Mouse (Mus musculus) intestine, embryonic 16.5 days (tissue): ENCODE data around the gene Eef1akmt2. TPM values are rescaled to one million over a fixed set of nuclear protein-coding genes. Genes with fewer than 3 reads are reported as not detected.

Source experiments
- ATAC-seq: fragments of 200-750 bp; cut with Nextera tagmentation; 2 replicates; pipeline ENCODE4 v1.8.0; 2017; ENCODE audit warnings: moderate TSS enrichment, moderate library complexity
- H3K27ac ChIP-seq: fragments of 300-500 bp; sonication (generic); 2 replicates; pipeline ENCODE4 v1.5.1; 2014; ENCODE audit warnings: mild to moderate bottlenecking, low read length
- H3K27me3 ChIP-seq: fragments of 300-500 bp; sonication (generic); replicated peaks from 2 replicates; pipeline ENCODE4 v1.6.1; 2014; ENCODE audit warnings: low read length, control low read depth, mixed read lengths; ENCODE audit not compliant: control insufficient read depth, insufficient read depth
- H3K36me3 ChIP-seq: fragments of 300-500 bp; sonication (generic); 2 replicates; pipeline ENCODE4 v1.6.1; 2014; ENCODE audit warnings: low read length, control low read depth; ENCODE audit not compliant: control insufficient read depth, insufficient read depth
- H3K4me1 ChIP-seq: fragments of 300-500 bp; sonication (generic); 2 replicates; pipeline ENCODE4 v1.6.1; 2014; ENCODE audit warnings: low read length, control low read depth, mixed read lengths; ENCODE audit not compliant: control insufficient read depth, insufficient read depth
- H3K4me2 ChIP-seq: fragments of 300-500 bp; sonication (generic); 2 replicates; pipeline ENCODE4 v1.6.1; 2014; ENCODE audit warnings: low read depth, low read length, control low read depth
- H3K4me3 ChIP-seq: fragments of 300-500 bp; sonication (generic); 2 replicates; pipeline ENCODE4 v1.5.1; 2014; ENCODE audit warnings: mild to moderate bottlenecking, low read length
- H3K9ac ChIP-seq: fragments of 300-500 bp; sonication (generic); 2 replicates; pipeline ENCODE4 v1.6.1; 2014; ENCODE audit warnings: low read depth, low read length
- H3K9me3 ChIP-seq: fragments of 300-500 bp; sonication (generic); 2 replicates; pipeline ENCODE4 v1.6.1; 2016; ENCODE audit warnings: low read length, control low read depth; ENCODE audit not compliant: control insufficient read depth
- WGBS: fragments of 180-500 bp; shearing (Covaris S2); extraction: QIAGEN DNeasy Blood & Tissue Kit; methylation state at CpG from one replicate; pipeline ENCODE4 v1.1.7; 2014; 5-methylcytosine and 5-hydroxymethylcytosine counted together
- polyA plus RNA-seq: library from polyadenylated mRNA; unstranded; fragments of >200 nt; fragmentation: Nextera tagmentation; extraction: Ambion mirVana; gene quantifications from 2 replicates; pipeline ENCODE4 v1.2.1, GENCODE M21; 2015

The Eef1akmt2 gene
- polyA plus RNA-seq, 1 experiment from 2014 or later: 52.1 TPM

DNA sequence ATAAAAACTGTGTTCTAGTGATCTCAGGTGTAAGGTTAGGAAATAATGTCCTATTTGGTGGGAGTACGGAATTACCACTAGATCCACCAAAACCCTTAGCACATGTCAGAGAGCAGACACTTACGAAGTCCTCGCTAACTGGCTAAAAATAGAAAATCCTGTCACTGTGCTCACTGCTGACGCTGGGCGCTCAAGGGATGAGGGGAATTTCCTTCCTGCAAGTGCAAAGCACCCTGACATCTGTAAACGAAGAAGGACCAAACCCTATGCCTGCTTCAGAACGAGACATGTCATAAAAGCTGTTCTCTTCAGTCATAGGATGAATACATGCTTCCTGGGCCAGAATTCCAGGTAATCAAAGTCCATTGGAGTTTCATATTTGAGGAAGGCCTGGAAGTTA is 66.5 kb downstream of the Eef1akmt2 start:
- H3K4me1 ChIP-seq: peaks cover 54% of the 10 kb centered on the region

DNA sequence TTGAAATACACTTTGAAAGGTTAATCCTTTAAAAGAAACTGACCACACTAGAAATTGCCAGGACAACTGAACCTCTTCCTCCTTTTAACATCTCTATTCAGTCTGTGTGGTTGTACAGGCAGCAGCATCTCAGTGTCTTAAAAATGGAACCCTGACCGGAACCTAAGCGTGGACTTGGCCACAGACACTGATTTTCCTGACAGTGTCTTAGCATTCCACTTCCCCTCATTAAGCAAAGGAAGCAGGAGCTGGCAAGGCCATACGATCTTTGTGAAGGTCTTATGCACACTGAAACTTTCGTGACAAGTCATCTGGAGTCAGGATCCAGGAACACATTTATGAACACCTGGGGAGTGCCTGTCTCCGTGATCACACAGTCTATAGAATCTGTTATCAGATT is 68.4 kb downstream of the Eef1akmt2 start:
- Histone ChIP-seq H3K4me2 (no peak overlapping the region), H3K9me3 (no peaks in the 10 kb centered on the region), H3K4me1 (peaks cover 56% of the 10 kb centered on the region), H3K27ac (no peak overlapping the region), H3K27me3 (no peaks in the 10 kb centered on the region), H3K36me3 (no peaks in the 10 kb centered on the region; the same call in 1 of the 2 replicates), H3K4me3 (no peak overlapping the region), H3K9ac (no peak overlapping the region)
- ATAC-seq: no peak
- 78% methylated on average over 5 of the region's 5 CpGs for WGBS

More for the DNA sequence above, 66.5 kb downstream of the Eef1akmt2 start:
- H3K27me3 ChIP-seq: no peaks in the 10 kb centered on the region
- 0 out of 2 replicates have a peak overlapping the region, but pooled peaks have one; percentile 0 for H3K4me2 ChIP-seq
- ATAC-seq: peak; percentile 49; the same call in 1 of the 2 replicates
- H3K9ac ChIP-seq: no peak overlapping the region
- 30% methylated on average over 7 of the region's 7 CpGs for WGBS
- H3K4me3 ChIP-seq: no peak overlapping the region
- no peaks in the 10 kb centered on the region for H3K36me3 ChIP-seq
- H3K27ac ChIP-seq: peak overlapping the region; percentile 71
- no peaks in the 10 kb centered on the region for H3K9me3 ChIP-seq

DNA sequence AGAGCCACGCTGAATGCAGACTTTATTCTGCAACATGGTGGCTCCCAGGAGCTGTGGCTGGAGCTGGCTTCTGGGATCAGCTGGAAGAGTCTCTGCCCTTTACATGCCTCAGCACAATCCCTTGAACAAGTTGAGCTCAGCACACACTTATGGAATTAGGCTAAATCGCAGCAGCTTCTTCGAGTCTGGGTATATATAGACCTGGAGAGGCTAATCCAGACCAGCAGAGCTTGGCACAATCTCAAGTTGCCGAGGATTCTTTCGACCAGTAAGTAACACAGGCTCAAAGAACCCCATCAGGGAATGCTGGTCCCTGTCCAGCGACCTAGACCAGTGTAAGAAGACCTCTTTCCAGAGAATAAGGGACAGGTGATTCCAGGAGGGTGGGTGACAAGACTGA is 70.6 kb downstream of the Eef1akmt2 start:
- Histone ChIP-seq H3K36me3 (no peaks in the 10 kb centered on the region; the same call in 1 of the 2 replicates), H3K4me3 (no peak overlapping the region), H3K9me3 (no peaks in the 10 kb centered on the region), H3K27ac (peak overlapping the region; percentile 3; the same call in 1 of the 2 replicates), H3K4me2 (no peak overlapping the region), H3K27me3 (no peaks in the 10 kb centered on the region), H3K9ac (no peak overlapping the region), H3K4me1 (peaks cover 43% of the 10 kb centered on the region)
- ATAC-seq: no peak
- WGBS: 48% methylated on average over 6 of the region's 6 CpGs

DNA sequence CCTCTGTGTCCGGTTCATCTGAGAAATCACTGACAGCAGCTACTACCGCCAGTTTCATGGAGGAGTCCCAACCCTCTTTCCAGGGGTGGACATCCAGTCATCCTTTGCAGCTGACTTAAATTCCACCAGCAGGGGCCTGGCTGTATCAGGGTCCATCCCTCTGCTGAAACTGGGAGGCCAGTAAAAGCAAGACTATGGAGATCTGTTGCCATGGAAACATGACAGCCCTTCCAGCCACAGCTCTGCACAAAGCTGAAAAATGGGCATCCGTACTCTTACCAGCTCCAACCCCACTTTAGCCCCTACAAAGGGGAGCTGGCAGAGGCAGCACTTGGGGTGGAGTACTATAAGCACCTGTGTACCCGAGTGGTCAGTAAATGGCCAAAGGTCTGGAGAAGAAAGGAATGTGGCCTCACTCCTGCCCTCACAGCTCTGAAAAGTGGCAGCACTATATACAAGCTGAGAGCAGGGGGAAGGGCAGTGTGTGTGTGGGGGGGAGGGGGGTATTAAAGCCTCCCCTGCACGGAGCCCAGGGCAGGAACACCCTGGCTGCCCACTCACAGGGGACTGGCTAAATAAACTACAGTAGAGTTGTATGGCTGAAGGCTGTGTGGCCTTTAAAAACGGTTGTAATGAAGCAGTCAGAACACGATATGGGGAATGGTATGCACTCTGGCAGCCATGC is 71.2 kb downstream of the Eef1akmt2 start:
- 36% methylated on average over 7 of the region's 7 CpGs for WGBS
- ATAC-seq: no peak
- Histone ChIP-seq H3K9ac (no peak overlapping the region), H3K9me3 (no peaks in the 10 kb centered on the region), H3K4me2 (no peak overlapping the region), H3K36me3 (no peaks in the 10 kb centered on the region; the same call in 1 of the 2 replicates), H3K4me1 (peaks cover 39% of the 10 kb centered on the region), H3K27me3 (no peaks in the 10 kb centered on the region), H3K27ac (peak overlapping the region; percentile 38), H3K4me3 (no peak overlapping the region)

DNA sequence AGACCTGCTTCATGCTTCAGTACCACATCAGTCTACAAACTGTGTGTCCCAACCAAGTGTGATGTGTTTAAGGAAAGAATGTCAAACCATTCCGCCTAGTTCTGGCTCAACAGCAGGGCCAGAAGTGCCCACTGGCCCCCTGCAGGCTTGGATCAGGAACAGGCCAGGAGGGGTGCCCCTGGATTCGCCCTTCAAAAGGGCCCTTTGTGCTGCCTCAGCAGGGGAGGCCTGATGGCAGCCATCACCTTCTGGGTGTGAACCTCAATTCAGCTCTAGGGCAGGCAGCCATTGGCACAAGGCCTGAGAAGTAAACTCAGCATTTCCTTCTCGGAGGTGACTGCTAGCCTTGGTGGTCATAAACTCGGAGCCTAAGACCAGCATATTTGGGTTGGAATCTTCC is 71.9 kb downstream of the Eef1akmt2 start:
- H3K9me3 ChIP-seq: no peaks in the 10 kb centered on the region
- 0 out of 2 replicates have a peak, but pooled peaks have one; percentile 10 for ATAC-seq
- WGBS: 41% methylated on average over 4 of the region's 4 CpGs
- H3K27ac ChIP-seq: peak overlapping the region; percentile 38
- peaks cover 33% of the 10 kb centered on the region for H3K4me1 ChIP-seq
- H3K36me3 ChIP-seq: no peaks in the 10 kb centered on the region; the same call in 1 of the 2 replicates
- no peak overlapping the region for H3K4me3 ChIP-seq
- no peaks in the 10 kb centered on the region for H3K27me3 ChIP-seq
- no peak overlapping the region for H3K4me2 ChIP-seq
- H3K9ac ChIP-seq: no peak overlapping the region

DNA sequence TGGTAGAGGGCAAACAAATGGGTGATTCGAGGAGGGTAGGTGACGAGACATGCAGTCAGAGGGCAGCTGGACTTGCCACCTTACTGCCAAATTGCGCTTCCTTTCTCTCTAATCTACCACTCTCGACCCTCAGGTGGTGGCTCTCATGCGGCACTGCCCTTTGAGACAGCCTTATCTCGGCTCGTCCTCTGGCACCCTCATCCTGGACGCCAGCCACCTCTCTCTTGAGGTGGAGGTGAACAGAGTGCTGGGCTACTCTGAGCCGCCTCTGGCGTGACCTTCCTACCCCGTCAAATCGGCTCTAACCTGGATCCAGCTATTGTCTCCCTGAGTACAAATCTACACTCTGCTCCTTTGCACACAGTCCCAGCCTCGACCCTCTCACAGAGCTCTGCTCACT is 73.8 kb downstream of the Eef1akmt2 start:
- Histone ChIP-seq H3K36me3 (no peaks in the 10 kb centered on the region; the same call in 1 of the 2 replicates), H3K9me3 (no peaks in the 10 kb centered on the region), H3K4me3 (no peak overlapping the region), H3K27ac (no peak overlapping the region), H3K4me1 (peaks cover 26% of the 10 kb centered on the region), H3K9ac (no peak overlapping the region), H3K4me2 (no peak overlapping the region), H3K27me3 (no peaks in the 10 kb centered on the region)
- 87% methylated on average over 13 of the region's 13 CpGs for WGBS
- peak; percentile 38; the same call in 1 of the 2 replicates for ATAC-seq

DNA sequence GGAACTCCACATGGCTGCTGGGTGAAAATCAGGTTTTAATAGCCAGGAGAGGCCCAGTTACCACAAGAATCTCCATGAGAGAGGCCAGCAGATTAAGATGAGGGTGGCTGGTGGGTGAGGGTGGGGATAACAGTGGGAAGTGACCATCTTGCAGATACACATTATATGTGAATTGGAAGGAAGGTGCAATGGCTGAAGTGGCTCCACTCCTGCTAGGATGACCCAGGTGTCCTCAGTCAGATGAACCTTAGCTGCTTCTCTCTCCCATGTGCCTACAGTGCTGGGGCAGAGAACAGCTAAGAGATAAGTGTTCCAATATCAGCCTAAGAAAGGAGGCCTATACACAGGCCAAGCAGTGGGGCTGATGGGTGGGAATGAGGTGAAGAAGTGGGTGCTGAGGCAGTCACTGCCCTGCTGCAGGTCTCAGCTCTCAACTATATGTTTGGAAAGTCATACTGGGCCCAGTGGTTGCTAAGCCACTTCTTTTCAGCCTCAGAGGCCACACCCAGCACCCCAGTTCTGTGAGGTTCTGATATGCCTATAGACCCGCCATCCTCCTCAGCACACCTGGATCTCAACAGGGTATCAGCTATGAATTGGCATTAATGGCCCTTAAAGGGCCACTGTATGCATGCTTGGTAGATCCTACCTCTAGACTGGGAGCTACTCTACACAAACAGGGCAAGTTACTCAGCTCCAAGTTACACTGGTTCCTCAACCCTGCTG is 74.6 kb downstream of the Eef1akmt2 start:
- no peak overlapping the region for H3K4me3 ChIP-seq
- WGBS: 81% methylated on average over 1 of the region's 1 CpGs
- H3K4me1 ChIP-seq: peaks cover 26% of the 10 kb centered on the region
- no peak overlapping the region for H3K9ac ChIP-seq
- peak; percentile 41 for ATAC-seq
- no peak overlapping the region for H3K4me2 ChIP-seq
- no peaks in the 10 kb centered on the region; the same call in 1 of the 2 replicates for H3K36me3 ChIP-seq
- H3K9me3 ChIP-seq: no peaks in the 10 kb centered on the region
- no peak overlapping the region for H3K27ac ChIP-seq
- H3K27me3 ChIP-seq: no peaks in the 10 kb centered on the region

Other genes starting within 250 kb of the Eef1akmt2 start
- gene Lhpp, start 242.0 kb downstream of the Eef1akmt2 start, polyA plus RNA-seq: 47.8 and 54.7 TPM in 2 replicates
- gene Fam53b, start 38.8 kb downstream of the Eef1akmt2 start, polyA plus RNA-seq: 22.2 and 23.7 TPM in 2 replicates
- gene Abraxas2, start 6.6 kb upstream of the Eef1akmt2 start, polyA plus RNA-seq: 31.7 and 32.4 TPM in 2 replicates
- 5.7 and 6.3 TPM in 2 replicates for gene Zranb1, start 78.5 kb upstream of the Eef1akmt2 start, polyA plus RNA-seq